Mouse (Mus musculus): Measurements from ENCODE around the gene Cbx7. TPM values are rescaled to one million over a fixed set of nuclear protein-coding genes. Genes with fewer than 3 reads are reported as not detected.

Gene Cbx7
- total and polyA plus RNA-seq, 2 experiments, result 4.0 to 10.1 TPM

- H3K27ac ChIP-seq (replicated peaks; ENCODE audit: insufficient read depth, low read depth, low read length), result no peak overlapping the region
- H3K9ac ChIP-seq (ENCODE audit: low read depth, low read length), result peak overlapping the region; percentile 76
Measured at GRCm38 (mm10) chr15:80011778-80012526, 41.0 kb upstream of the Cbx7 start.

GRCm38 (mm10) chr15:80011194-80011593, 40.3 kb upstream of the Cbx7 start:
- Histone ChIP-seq H3K9ac (ENCODE audit: low read depth, low read length) (no peak overlapping the region), H3K79me2 (ENCODE audit: control insufficient read depth, insufficient read depth, low read length) (0 out of 2 replicates have a peak, but pooled peaks cover 3% of the 10 kb centered on the region), H3K27ac (replicated peaks; ENCODE audit: insufficient read depth, low read depth, low read length) (no peak overlapping the region), H3K4me1 (ENCODE audit: control insufficient read depth, insufficient read depth, low read length) (peaks cover 2% of the 10 kb centered on the region; the same call in 1 of the 2 replicates), H3K4me3 (ENCODE audit: insufficient read depth, low read depth, low read length) (no peak overlapping the region), H3K36me3 (ENCODE audit: control insufficient read depth, insufficient read depth, low read length) (no peaks in the 10 kb centered on the region), H3K27me3 (ENCODE audit: control insufficient read depth, insufficient read depth, low read length) (peaks cover 15% of the 10 kb centered on the region)
- TF ChIP-seq CTCF (IDR thresholded peaks at IDR 0.05; ENCODE audit: low read depth, low read length) (no peak), POLR2A (IDR thresholded peaks at IDR 0.05; ENCODE audit: extremely low read depth, insufficient read depth, low read length) (no peak)
- DNase-seq (ENCODE audit: extremely low read depth, low read depth, low spot score), result no peak
- 61% methylated on average over 6 of the region's 6 CpGs for WGBS

More at GRCm38 (mm10) chr15:80011778-80012526, 41.0 kb upstream of the Cbx7 start:
- H3K79me2 ChIP-seq (ENCODE audit: control insufficient read depth, insufficient read depth, low read length), result 0 out of 2 replicates have a peak, but pooled peaks cover 3% of the 10 kb centered on the region
- H3K36me3 ChIP-seq (ENCODE audit: control insufficient read depth, insufficient read depth, low read length), result no peaks in the 10 kb centered on the region
- no peaks in the 10 kb centered on the region; the same call in 1 of the 2 replicates for H3K4me1 ChIP-seq (ENCODE audit: control insufficient read depth, insufficient read depth, low read length)
- DNase-seq (ENCODE audit: extremely low read depth, low read depth, low spot score), result no peak
- peaks cover 15% of the 10 kb centered on the region for H3K27me3 ChIP-seq (ENCODE audit: control insufficient read depth, insufficient read depth, low read length)
- TF ChIP-seq POLR2A (IDR thresholded peaks at IDR 0.05; ENCODE audit: extremely low read depth, insufficient read depth, low read length) (no peak), CTCF (IDR thresholded peaks at IDR 0.05; ENCODE audit: low read depth, low read length) (no peak; the same call in 1 of the 2 replicates)
- 7% methylated on average over 48 of the region's 56 CpGs for WGBS
- peak overlapping the region; percentile 59 for H3K4me3 ChIP-seq (ENCODE audit: insufficient read depth, low read depth, low read length)

- Histone ChIP-seq H3K4me1 (ENCODE audit: control insufficient read depth, insufficient read depth, low read length) (peaks cover 3% of the 10 kb centered on the region; the same call in 1 of the 2 replicates), H3K27ac (replicated peaks; ENCODE audit: insufficient read depth, low read depth, low read length) (no peak overlapping the region), H3K9ac (ENCODE audit: low read depth, low read length) (no peak overlapping the region), H3K27me3 (ENCODE audit: control insufficient read depth, insufficient read depth, low read length) (peaks cover 15% of the 10 kb centered on the region), H3K79me2 (ENCODE audit: control insufficient read depth, insufficient read depth, low read length) (0 out of 2 replicates have a peak, but pooled peaks cover 3% of the 10 kb centered on the region), H3K4me3 (ENCODE audit: insufficient read depth, low read depth, low read length) (no peak overlapping the region), H3K36me3 (ENCODE audit: control insufficient read depth, insufficient read depth, low read length) (no peaks in the 10 kb centered on the region)
- no peak for DNase-seq (ENCODE audit: extremely low read depth, low read depth, low spot score)
- no peak for TF ChIP-seq POLR2A (IDR thresholded peaks at IDR 0.05; ENCODE audit: extremely low read depth, insufficient read depth, low read length)
- TF ChIP-seq CTCF (IDR thresholded peaks at IDR 0.05; ENCODE audit: low read depth, low read length), result no peak
- 83% methylated on average over 7 of the region's 7 CpGs for WGBS
Measured at GRCm38 (mm10) chr15:80010182-80010558, 39.3 kb upstream of the Cbx7 start.

GRCm38 (mm10) chr15:80009421-80010181, 38.7 kb upstream of the Cbx7 start:
- H3K27me3 ChIP-seq (ENCODE audit: control insufficient read depth, insufficient read depth, low read length), result peaks cover 15% of the 10 kb centered on the region
- no peak overlapping the region for H3K27ac ChIP-seq (replicated peaks; ENCODE audit: insufficient read depth, low read depth, low read length)
- 69% methylated on average over 12 of the region's 12 CpGs for WGBS

GRCm38 (mm10) chr15:80008461-80008860, 37.5 kb upstream of the Cbx7 start:
- TF ChIP-seq CTCF (IDR thresholded peaks at IDR 0.05; ENCODE audit: low read depth, low read length) (no peak), POLR2A (IDR thresholded peaks at IDR 0.05; ENCODE audit: extremely low read depth, insufficient read depth, low read length) (no peak)
- H3K4me1 ChIP-seq (ENCODE audit: control insufficient read depth, insufficient read depth, low read length), result peaks cover 3% of the 10 kb centered on the region; the same call in 1 of the 2 replicates
- no peak overlapping the region for H3K4me3 ChIP-seq (ENCODE audit: insufficient read depth, low read depth, low read length)
- no peaks in the 10 kb centered on the region for H3K36me3 ChIP-seq (ENCODE audit: control insufficient read depth, insufficient read depth, low read length)
- WGBS, result 90% methylated on average over 6 of the region's 6 CpGs
- no peak overlapping the region for H3K27ac ChIP-seq (replicated peaks; ENCODE audit: insufficient read depth, low read depth, low read length)
- no peak for DNase-seq (ENCODE audit: extremely low read depth, low read depth, low spot score)
- 0 out of 2 replicates have a peak, but pooled peaks cover 3% of the 10 kb centered on the region for H3K79me2 ChIP-seq (ENCODE audit: control insufficient read depth, insufficient read depth, low read length)
- H3K9ac ChIP-seq (ENCODE audit: low read depth, low read length), result no peak overlapping the region
- peaks cover 7% of the 10 kb centered on the region for H3K27me3 ChIP-seq (ENCODE audit: control insufficient read depth, insufficient read depth, low read length)

More at GRCm38 (mm10) chr15:80009421-80010181, 38.7 kb upstream of the Cbx7 start:
- no peak for DNase-seq (ENCODE audit: extremely low read depth, low read depth, low spot score)
- TF ChIP-seq CTCF (IDR thresholded peaks at IDR 0.05; ENCODE audit: low read depth, low read length) (no peak), POLR2A (IDR thresholded peaks at IDR 0.05; ENCODE audit: extremely low read depth, insufficient read depth, low read length) (no peak)
- H3K4me3 ChIP-seq (ENCODE audit: insufficient read depth, low read depth, low read length), result no peak overlapping the region
- H3K9ac ChIP-seq (ENCODE audit: low read depth, low read length), result no peak overlapping the region
- H3K79me2 ChIP-seq (ENCODE audit: control insufficient read depth, insufficient read depth, low read length), result 0 out of 2 replicates have a peak, but pooled peaks cover 3% of the 10 kb centered on the region
- no peaks in the 10 kb centered on the region for H3K36me3 ChIP-seq (ENCODE audit: control insufficient read depth, insufficient read depth, low read length)
- peaks cover 3% of the 10 kb centered on the region; the same call in 1 of the 2 replicates for H3K4me1 ChIP-seq (ENCODE audit: control insufficient read depth, insufficient read depth, low read length)
